Mouse (Mus musculus) hindbrain, embryonic 14.5 days (tissue): ENCODE results near the gene Arhgap28. TPM values are rescaled to one million over a fixed set of nuclear protein-coding genes. Genes with fewer than 3 reads are reported as not detected.

Source experiments
- ATAC-seq: fragments of 200-750 bp; cut with Nextera tagmentation; 2 replicates; pipeline ENCODE4 v1.8.0; 2017; ENCODE audit warnings: moderate number of reproducible peaks, mild to moderate bottlenecking, moderate TSS enrichment, moderate library complexity; ENCODE audit not compliant: low FRiP score
- DNase-seq: peaks from one replicate; pipeline ENCODE4 v3.0.0-alpha.2; 2015; ENCODE audit warnings: low spot score
- H3K27ac ChIP-seq: fragments of 300-500 bp; sonication (generic); 2 replicates; pipeline ENCODE4 v1.5.1; 2014; ENCODE audit warnings: mild to moderate bottlenecking, moderate library complexity
- H3K27me3 ChIP-seq: fragments of 300-500 bp; sonication (generic); 2 replicates; pipeline ENCODE4 v1.6.1; 2014; ENCODE audit warnings: mild to moderate bottlenecking, low read length, mixed read lengths; ENCODE audit not compliant: control insufficient read depth, insufficient read depth
- H3K36me3 ChIP-seq: fragments of 300-500 bp; sonication (generic); replicated peaks from 2 replicates; pipeline ENCODE4 v1.6.1; 2014; ENCODE audit not compliant: control insufficient read depth, insufficient read depth
- H3K4me1 ChIP-seq: fragments of 300-500 bp; sonication (generic); replicated peaks from 2 replicates; pipeline ENCODE4 v1.6.1; 2014; ENCODE audit warnings: antibody characterized with exemption, low read length, mixed read lengths; ENCODE audit not compliant: control insufficient read depth, insufficient read depth
- H3K4me2 ChIP-seq: fragments of 300-500 bp; sonication (generic); replicated peaks from 2 replicates; pipeline ENCODE4 v1.6.1; 2014; ENCODE audit warnings: mild to moderate bottlenecking, moderate library complexity
- H3K4me3 ChIP-seq: fragments of 300-500 bp; sonication (generic); replicated peaks from 2 replicates; pipeline ENCODE4 v1.5.1; 2014; ENCODE audit warnings: mild to moderate bottlenecking, low read length
- H3K9ac ChIP-seq: fragments of 300-500 bp; sonication (generic); 2 replicates; pipeline ENCODE4 v1.6.1; 2014
- H3K9me3 ChIP-seq: fragments of 300-500 bp; sonication (generic); 2 replicates; pipeline ENCODE4 v1.6.1; 2016; ENCODE audit warnings: low read length; ENCODE audit not compliant: control insufficient read depth
- WGBS: fragments of 180-500 bp; shearing (Covaris S2); extraction: QIAGEN DNeasy Blood & Tissue Kit; methylation state at CpG from one replicate; pipeline ENCODE4 v1.1.7; 2014; 5-methylcytosine and 5-hydroxymethylcytosine counted together
- polyA plus RNA-seq: library from polyadenylated mRNA; unstranded; fragments of >200 nt; fragmentation: Nextera tagmentation; extraction: Ambion mirVana; gene quantifications from 2 replicates; pipeline ENCODE4 v1.2.1, GENCODE M21; 2014

Arhgap28 gene
- polyA plus RNA-seq, 1 experiment from 2014 or later: 12.2 TPM

DNA sequence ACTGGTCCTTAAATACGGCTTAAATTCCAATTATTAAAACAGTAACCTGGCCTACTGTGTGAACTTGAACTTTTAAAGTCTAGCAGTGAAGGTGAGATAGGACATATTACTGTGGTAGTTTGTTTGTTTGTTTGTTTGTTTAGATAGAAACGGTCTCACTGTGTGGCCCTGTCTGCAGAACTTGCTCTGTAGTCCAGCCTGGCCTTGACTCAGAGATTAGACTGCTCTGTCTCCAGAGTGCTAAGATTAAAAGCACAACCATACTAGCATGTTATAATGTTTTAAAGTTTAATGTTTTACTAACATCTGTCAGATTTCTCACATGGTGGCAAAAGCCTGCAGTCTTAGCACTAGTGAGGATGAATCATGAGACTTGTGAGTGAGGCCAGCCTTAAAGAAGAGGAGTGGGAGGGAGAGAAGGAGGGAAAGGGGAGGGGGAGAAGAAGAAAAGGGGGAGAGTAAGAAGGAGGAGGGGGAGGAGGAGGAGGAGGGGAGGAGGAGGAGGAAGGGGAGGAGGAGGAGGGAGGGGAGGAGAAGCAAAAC, 8.6 kb downstream of the Arhgap28 start:
- no peaks in the 10 kb centered on the region for H3K4me1 ChIP-seq
- ATAC-seq: no peak
- no peaks in the 10 kb centered on the region for H3K36me3 ChIP-seq
- H3K4me2 ChIP-seq: no peak overlapping the region
- no peaks in the 10 kb centered on the region for H3K27me3 ChIP-seq
- no peak for DNase-seq
- 90% methylated on average over 2 of the region's 2 CpGs for WGBS
- H3K9me3 ChIP-seq: no peaks in the 10 kb centered on the region
- H3K9ac ChIP-seq: no peak overlapping the region
- no peak overlapping the region for H3K4me3 ChIP-seq
- no peak overlapping the region for H3K27ac ChIP-seq

DNA sequence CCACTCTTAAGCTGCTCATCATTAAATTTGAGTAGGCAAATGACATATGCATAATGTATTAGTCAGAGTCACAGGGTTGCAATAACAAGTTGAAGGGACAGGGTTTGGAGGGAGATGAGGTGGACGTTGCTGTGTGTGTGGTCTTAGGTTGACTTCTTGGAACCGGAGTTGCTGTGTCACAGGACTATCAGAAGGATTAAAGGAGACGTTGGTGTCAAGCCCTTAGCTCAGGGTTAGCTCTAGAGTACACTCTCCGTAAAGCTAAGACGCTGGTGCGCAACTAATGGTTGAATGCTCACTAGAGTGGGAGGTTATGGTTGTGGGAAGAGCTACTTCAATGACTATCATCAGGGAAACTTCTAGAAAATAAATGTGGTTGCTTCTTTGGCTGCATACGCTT, 9.1 kb downstream of the Arhgap28 start:
- Histone ChIP-seq H3K4me1 (no peaks in the 10 kb centered on the region), H3K4me3 (no peak overlapping the region), H3K27ac (no peak overlapping the region), H3K9me3 (no peaks in the 10 kb centered on the region), H3K4me2 (no peak overlapping the region), H3K36me3 (no peaks in the 10 kb centered on the region), H3K27me3 (no peaks in the 10 kb centered on the region), H3K9ac (no peak overlapping the region)
- 80% methylated on average over 7 of the region's 7 CpGs for WGBS
- ATAC-seq (no peak), DNase-seq (no peak)

DNA sequence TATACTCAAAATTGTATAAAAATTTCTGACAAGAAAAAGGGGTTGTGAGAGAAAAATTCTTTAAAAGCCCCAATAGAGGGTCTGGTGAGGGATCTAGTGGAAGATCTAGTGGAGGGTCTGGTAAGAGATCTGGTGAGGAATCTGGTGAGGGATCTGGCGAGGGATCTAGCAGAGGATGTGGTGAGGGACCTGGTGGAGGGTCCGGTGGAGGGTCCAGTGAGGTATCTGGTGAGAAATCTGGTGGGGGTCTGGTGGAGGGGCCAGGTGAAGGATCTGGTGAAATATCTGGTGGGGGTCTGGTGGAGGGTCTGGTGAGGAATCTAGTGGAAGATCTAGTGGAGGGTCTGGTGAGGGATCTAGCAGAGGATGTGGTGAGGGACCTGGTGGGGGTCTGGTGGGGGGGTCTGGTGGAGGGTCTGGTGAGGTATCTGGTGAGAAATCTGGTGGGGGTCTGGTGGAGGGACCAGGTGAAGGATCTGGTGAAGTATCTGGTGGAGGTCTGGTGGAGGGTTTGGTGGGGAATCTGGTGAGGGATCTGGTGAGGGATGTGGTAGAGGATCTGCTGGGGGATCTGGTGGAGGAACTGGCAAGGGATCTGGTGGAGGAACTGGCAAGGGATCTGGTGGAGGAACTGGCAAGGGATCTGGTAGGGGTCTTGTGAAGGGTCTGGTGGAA, 10.4 kb downstream of the Arhgap28 start:
- Histone ChIP-seq H3K36me3 (no peaks in the 10 kb centered on the region), H3K4me2 (no peak overlapping the region), H3K9me3 (no peaks in the 10 kb centered on the region), H3K9ac (no peak overlapping the region), H3K27ac (no peak overlapping the region), H3K4me3 (no peak overlapping the region), H3K4me1 (no peaks in the 10 kb centered on the region), H3K27me3 (no peaks in the 10 kb centered on the region)
- no peak for ATAC-seq
- DNase-seq: no peak
- WGBS: 92% methylated on average over 2 of the region's 2 CpGs

DNA sequence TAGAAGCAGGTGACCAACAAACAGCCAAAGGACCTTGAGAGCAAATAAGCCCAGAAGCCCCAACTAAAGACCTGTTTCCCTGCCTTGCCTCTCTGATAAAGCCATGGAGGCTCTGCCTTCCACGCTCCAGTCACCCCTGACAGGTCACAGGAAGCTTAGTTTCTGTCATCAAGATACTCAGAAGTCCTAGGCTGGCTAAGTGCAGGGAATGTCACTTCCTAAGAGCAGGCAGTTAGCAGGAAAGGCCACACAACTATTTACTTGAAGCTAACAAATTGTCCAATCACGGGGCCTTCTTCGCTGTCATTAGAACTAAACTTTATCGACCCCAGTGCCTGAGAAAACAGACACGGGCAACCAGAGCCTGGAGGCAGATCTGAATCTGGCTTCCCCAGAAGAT, 14.2 kb downstream of the Arhgap28 start:
- Histone ChIP-seq H3K27ac (no peak overlapping the region), H3K4me3 (no peak overlapping the region), H3K4me2 (no peak overlapping the region), H3K27me3 (no peaks in the 10 kb centered on the region), H3K4me1 (no peaks in the 10 kb centered on the region), H3K36me3 (no peaks in the 10 kb centered on the region), H3K9me3 (no peaks in the 10 kb centered on the region), H3K9ac (no peak overlapping the region)
- DNase-seq (no peak), ATAC-seq (no peak)
- 61% methylated on average over 5 of the region's 5 CpGs for WGBS

DNA sequence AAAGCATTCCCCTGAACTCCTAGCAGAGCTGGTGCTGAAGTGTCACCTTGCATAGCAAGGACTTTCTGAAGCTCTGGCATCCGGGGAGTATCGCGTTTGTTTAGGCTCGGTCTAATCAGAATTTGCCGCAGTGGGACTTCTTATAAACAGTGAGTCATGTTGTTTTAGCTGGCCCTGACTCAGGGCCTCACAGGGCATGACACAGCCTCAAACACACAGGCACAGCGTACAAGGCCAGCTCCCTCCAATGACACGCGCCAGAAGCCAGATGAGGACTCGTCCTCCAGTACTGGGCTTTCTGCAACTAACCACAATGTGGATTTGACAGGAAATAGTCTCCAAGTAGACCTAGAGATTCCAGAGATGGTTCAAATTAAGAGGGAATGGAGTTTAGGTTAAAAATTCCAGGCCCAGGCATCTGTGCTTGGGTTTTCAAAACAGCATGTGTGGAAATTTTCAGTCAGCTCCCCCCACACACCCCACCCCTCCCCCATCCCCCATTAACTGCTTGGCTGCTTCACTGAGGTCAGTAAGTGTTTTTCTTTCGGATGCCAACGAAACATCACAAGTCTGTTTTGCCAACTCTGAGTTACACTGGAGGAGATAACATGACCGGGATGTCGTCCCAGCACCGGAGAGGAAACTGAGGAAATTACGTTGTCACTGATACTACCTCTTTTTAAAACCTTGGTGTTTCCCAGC, 14.8 kb downstream of the Arhgap28 start:
- Histone ChIP-seq H3K9me3 (no peaks in the 10 kb centered on the region), H3K36me3 (no peaks in the 10 kb centered on the region), H3K27ac (no peak overlapping the region), H3K9ac (no peak overlapping the region), H3K4me1 (no peaks in the 10 kb centered on the region), H3K4me3 (no peak overlapping the region), H3K27me3 (no peaks in the 10 kb centered on the region), H3K4me2 (no peak overlapping the region)
- 58% methylated on average over 15 of the region's 15 CpGs for WGBS
- DNase-seq: no peak
- ATAC-seq: no peak

DNA sequence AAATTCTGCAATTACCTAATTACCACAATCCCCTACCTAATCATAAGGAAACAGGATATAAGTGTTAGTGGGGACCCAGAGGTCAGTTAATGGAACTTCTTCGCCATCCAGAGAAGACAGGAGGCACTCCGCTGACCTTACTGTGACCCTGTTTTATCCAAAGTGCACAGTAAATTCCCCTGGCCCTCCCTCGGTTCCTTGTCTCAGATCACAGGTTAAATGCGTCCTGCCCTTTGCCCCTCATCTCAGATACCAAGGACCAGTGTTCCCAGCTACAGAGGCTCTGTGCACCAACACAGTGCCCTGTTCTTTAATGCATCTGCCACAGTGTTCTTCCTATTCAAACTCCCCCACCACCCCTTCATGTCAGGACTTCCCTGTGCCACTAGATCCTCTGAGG, 18.4 kb downstream of the Arhgap28 start:
- Histone ChIP-seq H3K36me3 (no peaks in the 10 kb centered on the region), H3K9me3 (no peaks in the 10 kb centered on the region), H3K4me3 (no peak overlapping the region), H3K27ac (no peak overlapping the region), H3K4me2 (no peak overlapping the region), H3K9ac (no peak overlapping the region), H3K4me1 (no peaks in the 10 kb centered on the region), H3K27me3 (no peaks in the 10 kb centered on the region)
- DNase-seq (no peak), ATAC-seq (no peak)
- WGBS: 52% methylated on average over 4 of the region's 4 CpGs

DNA sequence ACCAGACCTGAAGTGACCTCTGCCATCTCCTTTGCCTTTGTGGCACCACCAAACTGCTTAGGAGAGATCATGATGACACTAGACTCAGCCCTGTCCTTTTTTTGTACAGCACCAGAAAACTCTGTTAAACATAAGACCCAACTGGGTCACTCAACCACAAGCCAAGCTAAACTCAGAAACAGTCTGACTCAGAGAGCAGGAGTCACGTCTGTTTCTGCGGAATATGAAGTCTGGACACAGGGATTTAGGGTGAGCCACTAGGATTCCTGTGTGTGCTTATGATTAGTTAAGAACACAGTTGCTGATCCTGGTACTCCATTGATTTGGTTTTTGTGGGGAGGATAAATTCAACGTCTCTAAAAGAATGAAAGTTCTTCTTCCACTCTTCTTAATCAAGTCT, 23.3 kb downstream of the Arhgap28 start:
- H3K4me2 ChIP-seq: no peak overlapping the region
- H3K27me3 ChIP-seq: no peaks in the 10 kb centered on the region
- ATAC-seq (no peak), DNase-seq (no peak)
- no peaks in the 10 kb centered on the region for H3K36me3 ChIP-seq
- H3K4me1 ChIP-seq: 0 out of 2 replicates have a peak, but pooled peaks cover 4% of the 10 kb centered on the region
- H3K27ac ChIP-seq: no peak overlapping the region
- no peaks in the 10 kb centered on the region for H3K9me3 ChIP-seq
- 91% methylated on average over 3 of the region's 3 CpGs for WGBS
- H3K4me3 ChIP-seq: no peak overlapping the region
- no peak overlapping the region for H3K9ac ChIP-seq

DNA sequence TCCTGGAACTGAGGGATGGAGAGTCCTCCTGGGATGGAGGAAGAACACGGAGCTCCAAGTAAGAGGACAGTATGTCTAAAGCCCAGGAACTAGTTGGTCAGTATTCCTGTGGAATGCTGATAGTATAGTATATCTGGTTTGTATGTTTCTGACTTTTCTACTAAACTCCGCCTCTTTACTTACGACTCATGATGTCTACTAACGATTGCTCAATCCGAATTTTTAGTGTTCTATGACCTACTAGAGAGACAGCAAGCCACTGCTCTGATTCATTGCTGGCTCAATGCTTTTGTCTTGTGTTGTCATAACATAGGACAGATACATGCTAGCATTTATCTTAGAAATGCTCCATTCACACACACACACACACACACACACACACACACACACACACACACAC, 24.7 kb downstream of the Arhgap28 start:
- ATAC-seq (no peak), DNase-seq (no peak)
- Histone ChIP-seq H3K9me3 (no peaks in the 10 kb centered on the region), H3K9ac (no peak overlapping the region), H3K36me3 (no peaks in the 10 kb centered on the region), H3K4me3 (no peak overlapping the region), H3K4me1 (0 out of 2 replicates have a peak, but pooled peaks cover 4% of the 10 kb centered on the region), H3K27ac (no peak overlapping the region), H3K4me2 (no peak overlapping the region), H3K27me3 (no peaks in the 10 kb centered on the region)
- 92% methylated on average over 5 of the region's 5 CpGs for WGBS

DNA sequence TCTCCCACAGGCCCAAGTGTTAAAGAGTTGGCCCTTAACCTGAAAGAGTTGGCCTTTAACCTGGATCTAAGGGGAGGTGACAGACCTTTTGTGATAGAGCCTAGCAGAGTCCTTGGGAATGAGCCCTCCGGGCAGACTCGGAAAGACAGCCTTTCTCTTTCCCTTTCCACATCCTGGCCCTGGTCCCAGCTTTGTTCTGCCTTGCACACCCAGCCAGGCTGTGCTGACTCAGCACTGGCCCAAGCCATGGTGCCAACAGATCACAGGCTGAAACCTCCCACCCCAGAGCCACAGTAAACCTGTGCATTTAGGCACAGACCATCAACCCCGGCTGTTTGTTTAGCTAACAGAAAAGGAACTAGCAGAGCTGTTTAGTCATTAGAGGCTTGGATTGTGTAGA, 25.1 kb downstream of the Arhgap28 start:
- H3K4me2 ChIP-seq: no peak overlapping the region
- ATAC-seq (no peak; the same call in 1 of the 2 replicates), DNase-seq (peak; percentile 36)
- WGBS: 43% methylated on average over 3 of the region's 3 CpGs
- H3K27ac ChIP-seq: no peak overlapping the region
- 0 out of 2 replicates have a peak, but pooled peaks cover 4% of the 10 kb centered on the region for H3K4me1 ChIP-seq
- H3K4me3 ChIP-seq: no peak overlapping the region
- H3K9ac ChIP-seq: no peak overlapping the region
- no peaks in the 10 kb centered on the region for H3K27me3 ChIP-seq
- H3K9me3 ChIP-seq: no peaks in the 10 kb centered on the region
- H3K36me3 ChIP-seq: no peaks in the 10 kb centered on the region
